Mouse (Mus musculus): Measurements from ENCODE around the gene Kiz. TPM values are rescaled to one million over a fixed set of nuclear protein-coding genes. Genes with fewer than 3 reads are reported as not detected.

The Kiz gene
- polyA plus RNA-seq, 1 experiment = 9.6 TPM

DNA sequence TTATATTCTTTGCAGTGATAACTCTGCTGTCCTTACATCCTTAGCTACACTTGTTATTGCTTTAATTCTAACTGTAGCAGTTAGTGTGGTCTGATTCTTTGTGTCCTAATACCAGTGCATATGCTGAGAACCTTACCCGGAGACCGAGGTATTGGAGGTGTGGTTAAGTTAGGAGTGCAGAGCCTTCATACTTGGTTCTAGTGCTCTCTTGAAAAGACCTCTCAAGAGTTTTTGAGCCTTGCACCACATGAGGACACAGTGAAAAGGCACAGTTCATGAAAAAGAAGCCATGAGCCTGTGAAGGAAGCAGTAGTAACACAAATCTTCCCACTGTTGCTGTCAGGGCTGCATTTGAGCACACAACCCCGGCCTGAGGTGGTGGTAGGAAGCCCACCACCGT, 26.0 kb downstream of the Kiz start:
- TF ChIP-seq MYOG (IDR thresholded peaks at IDR 0.05; ENCODE audit: control insufficient read depth in 1 of 3, insufficient read depth in 1 of 3, insufficient read length in 2 of 3, low read depth in 2 of 3) (no peak), USF1 (IDR thresholded peaks at IDR 0.05; ENCODE audit: low read depth) (no peak), POLR2AphosphoS2 (IDR thresholded peaks at IDR 0.05; ENCODE audit: insufficient read length, low read depth) (no peak), REST (IDR thresholded peaks at IDR 0.05; ENCODE audit: insufficient read depth, insufficient read length) (no peak), E2F4 (IDR thresholded peaks at IDR 0.05; ENCODE audit: insufficient read depth) (no peak), TCF12 (IDR thresholded peaks at IDR 0.05; ENCODE audit: insufficient read depth, poor library complexity, severe bottlenecking) (no peak), TCF3 (IDR thresholded peaks at IDR 0.05; ENCODE audit: insufficient read length, low read depth) (no peak), MYOD1 (IDR thresholded peaks at IDR 0.05; ENCODE audit: control insufficient read depth in 1 of 3, insufficient read length in 2 of 3, low read depth in 2 of 3) (no peak), POLR2A (IDR thresholded peaks at IDR 0.05; ENCODE audit: insufficient read length, low read depth) (no peak), CEBPB (IDR thresholded peaks at IDR 0.05; ENCODE audit: insufficient read depth, poor library complexity, severe bottlenecking) (no peak), SRF (IDR thresholded peaks at IDR 0.05; ENCODE audit: control insufficient read depth, insufficient read length, low read depth) (no peak)
- H3K79me2 ChIP-seq (ENCODE audit: control insufficient read depth, insufficient read depth) = no peaks in the 10 kb centered on the region
- H3K4me3 ChIP-seq = no peak overlapping the region
- no peak overlapping the region for H3ac ChIP-seq (ENCODE audit: control insufficient read depth, insufficient read length)
- no peak overlapping the region for H3K4me2 ChIP-seq (ENCODE audit: low read depth)
- no peaks in the 10 kb centered on the region for H3K27me3 ChIP-seq (ENCODE audit: control insufficient read depth, insufficient read depth, insufficient read length)
- H3K36me3 ChIP-seq (ENCODE audit: control insufficient read depth, insufficient read depth) = no peaks in the 10 kb centered on the region

DNA sequence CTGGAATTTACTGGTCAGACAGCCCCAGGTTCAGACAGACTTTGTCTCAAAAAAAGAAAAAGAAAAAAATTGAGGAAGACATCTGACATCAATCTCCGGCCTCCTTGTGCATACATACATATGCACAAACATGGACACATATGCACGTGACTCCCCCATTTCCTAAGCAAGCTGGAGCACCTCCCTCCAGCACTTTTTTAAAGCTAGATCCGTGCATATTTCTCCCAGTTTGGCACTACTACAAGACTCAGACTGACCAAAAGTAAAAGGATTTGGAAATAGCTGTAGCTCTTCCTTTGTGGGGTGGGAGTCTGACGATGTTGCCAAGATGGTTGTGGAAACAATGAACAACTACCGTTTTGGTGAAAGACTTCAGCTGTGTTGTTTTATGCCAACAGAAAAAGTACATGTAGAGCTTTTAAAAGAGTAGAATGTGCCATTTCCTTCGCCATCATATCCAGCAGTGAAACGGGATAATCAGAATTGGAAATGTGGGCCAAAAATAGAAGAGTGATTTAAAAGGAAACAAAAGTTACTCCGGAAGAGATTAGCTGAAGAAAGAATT, 28.7 kb downstream of the Kiz start:
- no peak overlapping the region for H3K4me3 ChIP-seq
- no peaks in the 10 kb centered on the region for H3K79me2 ChIP-seq (ENCODE audit: control insufficient read depth, insufficient read depth)
- H3ac ChIP-seq (ENCODE audit: control insufficient read depth, insufficient read length) = no peak overlapping the region
- H3K36me3 ChIP-seq (ENCODE audit: control insufficient read depth, insufficient read depth) = no peaks in the 10 kb centered on the region
- H3K27me3 ChIP-seq (ENCODE audit: control insufficient read depth, insufficient read depth, insufficient read length) = no peaks in the 10 kb centered on the region
- TF ChIP-seq POLR2A (IDR thresholded peaks at IDR 0.05; ENCODE audit: insufficient read length, low read depth) = no peak
- TF ChIP-seq MAX (IDR thresholded peaks at IDR 0.05; ENCODE audit: low read depth) = no peak
- no peak for TF ChIP-seq MYOG (IDR thresholded peaks at IDR 0.05; ENCODE audit: control insufficient read depth in 1 of 3, insufficient read depth in 1 of 3, insufficient read length in 2 of 3, low read depth in 2 of 3)
- TF ChIP-seq E2F4 (IDR thresholded peaks at IDR 0.05; ENCODE audit: insufficient read depth) = no peak
- TF ChIP-seq REST (IDR thresholded peaks at IDR 0.05; ENCODE audit: insufficient read depth, insufficient read length) = no peak
- TF ChIP-seq USF1 (IDR thresholded peaks at IDR 0.05; ENCODE audit: low read depth) = no peak
- TF ChIP-seq POLR2AphosphoS2 (IDR thresholded peaks at IDR 0.05; ENCODE audit: insufficient read length, low read depth) = no peak
- no peak for TF ChIP-seq TCF3 (IDR thresholded peaks at IDR 0.05; ENCODE audit: insufficient read length, low read depth)
- no peak for TF ChIP-seq SRF (IDR thresholded peaks at IDR 0.05; ENCODE audit: control insufficient read depth, insufficient read length, low read depth)
- TF ChIP-seq TCF12 (IDR thresholded peaks at IDR 0.05; ENCODE audit: insufficient read depth, poor library complexity, severe bottlenecking) = no peak
- TF ChIP-seq MYOD1 (IDR thresholded peaks at IDR 0.05; ENCODE audit: control insufficient read depth in 1 of 3, insufficient read length in 2 of 3, low read depth in 2 of 3) = no peak
- no peak for TF ChIP-seq CEBPB (IDR thresholded peaks at IDR 0.05; ENCODE audit: insufficient read depth, poor library complexity, severe bottlenecking)
- no peak overlapping the region for H3K4me2 ChIP-seq (ENCODE audit: low read depth)

DNA sequence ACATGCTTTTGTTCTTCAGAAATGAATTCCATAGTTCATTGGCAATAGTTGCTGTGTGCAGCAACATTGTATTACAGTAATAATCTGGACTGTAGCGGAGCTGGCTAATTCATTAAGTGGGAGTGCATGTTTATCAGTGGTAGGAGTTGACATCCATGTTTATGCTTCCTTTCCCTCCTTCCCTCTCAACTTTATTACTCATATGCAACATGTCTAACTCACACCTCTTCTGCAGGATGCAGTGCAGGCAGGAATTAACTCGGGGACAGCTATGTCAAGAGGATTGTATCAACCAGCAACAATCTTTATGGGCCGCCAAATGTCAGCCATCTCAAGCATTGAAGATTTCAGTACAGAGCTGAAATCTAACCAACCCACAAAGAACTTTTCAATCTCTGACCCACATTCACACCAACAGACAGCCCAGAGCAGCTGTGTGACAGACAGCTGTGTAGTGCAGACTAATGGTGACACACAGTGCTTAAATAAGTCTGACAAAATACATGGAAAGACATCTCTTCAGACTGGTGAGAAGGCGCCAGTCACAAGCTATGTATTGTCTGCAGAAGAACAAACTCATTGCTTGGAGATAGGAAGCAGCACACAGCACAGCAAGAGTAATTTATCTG, 33.2 kb downstream of the Kiz start:
- TF ChIP-seq CEBPB (IDR thresholded peaks at IDR 0.05; ENCODE audit: insufficient read depth, poor library complexity, severe bottlenecking) = no peak
- TF ChIP-seq SRF (IDR thresholded peaks at IDR 0.05; ENCODE audit: control insufficient read depth, insufficient read length, low read depth) = no peak
- Histone ChIP-seq H3K36me3 (ENCODE audit: control insufficient read depth, insufficient read depth) (no peaks in the 10 kb centered on the region), H3ac (ENCODE audit: control insufficient read depth, insufficient read length) (no peak overlapping the region), H3K27me3 (ENCODE audit: control insufficient read depth, insufficient read depth, insufficient read length) (no peaks in the 10 kb centered on the region), H3K79me2 (ENCODE audit: control insufficient read depth, insufficient read depth) (no peaks in the 10 kb centered on the region), H3K4me3 (no peak overlapping the region), H3K4me2 (ENCODE audit: low read depth) (no peak overlapping the region)

DNA sequence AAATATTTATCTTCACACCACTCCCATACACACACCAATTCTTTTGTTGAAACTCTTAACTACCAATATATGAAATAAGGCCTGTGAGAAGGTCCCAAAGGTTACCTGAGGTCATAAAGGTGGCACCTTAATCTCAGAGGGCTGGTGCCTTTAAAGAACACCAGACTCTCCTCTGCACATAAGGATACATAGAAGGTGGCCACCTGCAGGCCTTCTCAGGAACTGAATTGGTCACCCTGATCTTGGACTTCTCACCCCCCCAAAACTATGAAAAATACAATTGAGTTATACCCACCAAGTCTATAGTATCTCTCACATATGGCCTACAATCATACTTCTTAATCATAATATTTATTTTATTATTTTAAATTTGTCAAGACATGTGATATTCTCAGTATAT, 43.3 kb downstream of the Kiz start:
- no peak for TF ChIP-seq TCF12 (IDR thresholded peaks at IDR 0.05; ENCODE audit: insufficient read depth, poor library complexity, severe bottlenecking)
- TF ChIP-seq USF1 (IDR thresholded peaks at IDR 0.05; ENCODE audit: low read depth) = no peak
- no peak for TF ChIP-seq MAX (IDR thresholded peaks at IDR 0.05; ENCODE audit: low read depth)
- TF ChIP-seq MYOD1 (IDR thresholded peaks at IDR 0.05; ENCODE audit: control insufficient read depth in 1 of 3, insufficient read length in 2 of 3, low read depth in 2 of 3) = no peak
- TF ChIP-seq REST (IDR thresholded peaks at IDR 0.05; ENCODE audit: insufficient read depth, insufficient read length) = no peak
- TF ChIP-seq E2F4 (IDR thresholded peaks at IDR 0.05; ENCODE audit: insufficient read depth) = no peak
- H3K79me2 ChIP-seq (ENCODE audit: control insufficient read depth, insufficient read depth) = no peaks in the 10 kb centered on the region
- no peak overlapping the region for H3ac ChIP-seq (ENCODE audit: control insufficient read depth, insufficient read length)
- H3K4me3 ChIP-seq = no peak overlapping the region
- no peaks in the 10 kb centered on the region for H3K36me3 ChIP-seq (ENCODE audit: control insufficient read depth, insufficient read depth)
- no peak overlapping the region for H3K4me2 ChIP-seq (ENCODE audit: low read depth)
- no peaks in the 10 kb centered on the region for H3K27me3 ChIP-seq (ENCODE audit: control insufficient read depth, insufficient read depth, insufficient read length)

DNA sequence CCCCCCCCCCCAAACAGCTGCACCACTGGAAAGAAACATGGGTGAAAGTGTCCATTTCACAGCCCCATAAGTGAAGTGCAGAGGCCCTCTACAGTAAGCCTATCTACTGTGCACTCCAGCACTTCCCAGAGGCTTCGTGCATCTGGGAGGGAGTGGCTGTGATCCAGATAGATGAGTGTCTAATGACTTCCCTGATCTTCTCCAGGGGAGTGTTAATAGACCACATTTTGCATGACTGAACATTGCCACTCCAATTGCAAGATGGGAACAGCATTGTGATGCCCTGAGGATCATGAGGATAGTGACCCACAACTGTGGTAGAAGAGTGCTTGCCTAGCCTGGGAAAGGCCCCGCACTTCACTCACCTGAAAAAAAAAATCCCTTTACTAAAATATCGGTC, 60.4 kb downstream of the Kiz start:
- Histone ChIP-seq H3K79me2 (ENCODE audit: control insufficient read depth, insufficient read depth) (no peaks in the 10 kb centered on the region), H3K27me3 (ENCODE audit: control insufficient read depth, insufficient read depth, insufficient read length) (no peaks in the 10 kb centered on the region), H3ac (ENCODE audit: control insufficient read depth, insufficient read length) (no peak overlapping the region)

More for the DNA sequence above, 60.4 kb downstream of the Kiz start:
- Histone ChIP-seq H3K4me2 (ENCODE audit: low read depth) (no peak overlapping the region), H3K36me3 (ENCODE audit: control insufficient read depth, insufficient read depth) (no peaks in the 10 kb centered on the region), H3K4me3 (no peak overlapping the region)
- TF ChIP-seq POLR2A (IDR thresholded peaks at IDR 0.05; ENCODE audit: insufficient read length, low read depth) (no peak), MAX (IDR thresholded peaks at IDR 0.05; ENCODE audit: low read depth) (no peak), TCF3 (IDR thresholded peaks at IDR 0.05; ENCODE audit: insufficient read length, low read depth) (no peak), POLR2AphosphoS2 (IDR thresholded peaks at IDR 0.05; ENCODE audit: insufficient read length, low read depth) (no peak), REST (IDR thresholded peaks at IDR 0.05; ENCODE audit: insufficient read depth, insufficient read length) (no peak), MYOG (IDR thresholded peaks at IDR 0.05; ENCODE audit: control insufficient read depth in 1 of 3, insufficient read depth in 1 of 3, insufficient read length in 2 of 3, low read depth in 2 of 3) (no peak), SRF (IDR thresholded peaks at IDR 0.05; ENCODE audit: control insufficient read depth, insufficient read length, low read depth) (no peak), USF1 (IDR thresholded peaks at IDR 0.05; ENCODE audit: low read depth) (no peak), TCF12 (IDR thresholded peaks at IDR 0.05; ENCODE audit: insufficient read depth, poor library complexity, severe bottlenecking) (no peak)
